Mouse (Mus musculus) intestine, embryonic 16.5 days (tissue): ENCODE results near the gene Sipa1. TPM values are rescaled to one million over a fixed set of nuclear protein-coding genes. Genes with fewer than 3 reads are reported as not detected.
A peak's percentile ranks its signal among the peaks of the same experiment; 100 is the strongest.

Source experiments
- ATAC-seq: fragments of 200-750 bp; cut with Nextera tagmentation; 2 replicates; pipeline ENCODE4 v1.8.0; 2017; ENCODE audit warnings: moderate TSS enrichment, moderate library complexity
- H3K27ac ChIP-seq: fragments of 300-500 bp; sonication (generic); 2 replicates; pipeline ENCODE4 v1.5.1; 2014; ENCODE audit warnings: mild to moderate bottlenecking, low read length
- H3K27me3 ChIP-seq: fragments of 300-500 bp; sonication (generic); replicated peaks from 2 replicates; pipeline ENCODE4 v1.6.1; 2014; ENCODE audit warnings: low read length, control low read depth, mixed read lengths; ENCODE audit not compliant: control insufficient read depth, insufficient read depth
- H3K36me3 ChIP-seq: fragments of 300-500 bp; sonication (generic); 2 replicates; pipeline ENCODE4 v1.6.1; 2014; ENCODE audit warnings: low read length, control low read depth; ENCODE audit not compliant: control insufficient read depth, insufficient read depth
- H3K4me1 ChIP-seq: fragments of 300-500 bp; sonication (generic); 2 replicates; pipeline ENCODE4 v1.6.1; 2014; ENCODE audit warnings: low read length, control low read depth, mixed read lengths; ENCODE audit not compliant: control insufficient read depth, insufficient read depth
- H3K4me2 ChIP-seq: fragments of 300-500 bp; sonication (generic); 2 replicates; pipeline ENCODE4 v1.6.1; 2014; ENCODE audit warnings: low read depth, low read length, control low read depth
- H3K4me3 ChIP-seq: fragments of 300-500 bp; sonication (generic); 2 replicates; pipeline ENCODE4 v1.5.1; 2014; ENCODE audit warnings: mild to moderate bottlenecking, low read length
- H3K9ac ChIP-seq: fragments of 300-500 bp; sonication (generic); 2 replicates; pipeline ENCODE4 v1.6.1; 2014; ENCODE audit warnings: low read depth, low read length
- H3K9me3 ChIP-seq: fragments of 300-500 bp; sonication (generic); 2 replicates; pipeline ENCODE4 v1.6.1; 2016; ENCODE audit warnings: low read length, control low read depth; ENCODE audit not compliant: control insufficient read depth
- WGBS: fragments of 180-500 bp; shearing (Covaris S2); extraction: QIAGEN DNeasy Blood & Tissue Kit; methylation state at CpG from one replicate; pipeline ENCODE4 v1.1.7; 2014; 5-methylcytosine and 5-hydroxymethylcytosine counted together
- polyA plus RNA-seq: library from polyadenylated mRNA; unstranded; fragments of >200 nt; fragmentation: Nextera tagmentation; extraction: Ambion mirVana; gene quantifications from 2 replicates; pipeline ENCODE4 v1.2.1, GENCODE M21; 2015

Gene Sipa1
- polyA plus RNA-seq, 1 experiment from 2014 or later, result 15.8 TPM

DNA sequence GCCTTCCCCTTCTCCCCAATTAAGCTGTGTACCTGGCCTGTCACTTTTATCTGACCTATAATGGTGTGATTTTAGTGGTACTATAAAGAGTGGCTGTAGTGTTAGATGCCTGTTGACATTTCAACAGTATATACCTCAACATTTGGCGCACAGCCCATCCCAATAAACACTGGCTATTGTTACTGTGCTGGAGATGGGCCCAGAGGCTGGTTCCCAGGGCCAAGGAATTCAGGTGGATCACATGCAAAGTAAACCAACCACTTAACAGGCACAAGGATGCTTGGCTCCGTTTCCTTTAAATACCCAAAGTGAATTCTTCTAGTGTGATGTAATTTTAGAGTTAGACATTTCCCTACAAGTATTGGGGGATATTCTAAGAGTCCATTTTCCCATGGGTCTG is 48.6 kb downstream of the Sipa1 start:
- WGBS, result 50% methylated on average over 2 of the region's 2 CpGs
- no peak overlapping the region for H3K4me3 ChIP-seq
- H3K9me3 ChIP-seq, result no peaks in the 10 kb centered on the region
- no peak for ATAC-seq
- peaks cover 5% of the 10 kb centered on the region; the same call in 1 of the 2 replicates for H3K4me1 ChIP-seq
- no peak overlapping the region for H3K4me2 ChIP-seq
- no peak overlapping the region for H3K27ac ChIP-seq
- H3K36me3 ChIP-seq, result no peaks in the 10 kb centered on the region
- no peak overlapping the region for H3K9ac ChIP-seq
- no peaks in the 10 kb centered on the region for H3K27me3 ChIP-seq

DNA sequence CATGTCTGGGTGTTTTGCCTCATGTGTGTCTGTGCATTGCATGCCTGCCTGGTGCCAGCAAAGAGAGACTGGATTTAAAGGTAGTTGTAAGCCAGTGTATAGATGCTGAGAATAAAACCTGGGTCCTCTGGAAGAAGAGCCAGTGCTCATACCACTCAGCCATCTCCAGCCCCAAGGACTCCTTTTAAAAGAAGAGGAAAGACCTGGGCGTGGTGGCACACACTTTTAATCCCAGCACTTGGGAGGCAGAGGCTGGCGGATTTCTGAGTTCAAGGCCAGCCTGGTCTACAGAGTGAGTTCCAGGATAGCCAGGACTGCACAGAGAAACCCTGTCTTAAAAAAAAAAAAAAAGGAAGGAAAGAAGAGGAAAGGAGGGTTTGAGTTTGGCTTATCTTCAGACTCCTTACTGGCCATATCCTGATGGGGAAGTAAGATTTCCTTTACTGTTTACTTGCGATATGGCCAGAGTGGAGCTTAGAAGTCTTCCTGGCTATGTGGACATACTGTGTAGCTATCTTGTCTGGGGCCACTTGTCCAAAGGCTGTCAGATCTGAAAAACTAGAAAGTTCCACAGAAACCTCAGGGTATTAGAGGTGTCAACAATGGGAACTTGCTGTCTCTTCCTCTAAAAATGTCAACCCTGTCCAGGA is 50.6 kb downstream of the Sipa1 start:
- H3K4me2 ChIP-seq, result no peak overlapping the region
- no peaks in the 10 kb centered on the region for H3K9me3 ChIP-seq
- no peaks in the 10 kb centered on the region for H3K27me3 ChIP-seq
- no peak overlapping the region for H3K4me3 ChIP-seq
- H3K36me3 ChIP-seq, result peaks cover 6% of the 10 kb centered on the region
- no peak overlapping the region for H3K9ac ChIP-seq
- ATAC-seq, result no peak
- peaks cover 16% of the 10 kb centered on the region for H3K4me1 ChIP-seq
- H3K27ac ChIP-seq, result no peak overlapping the region
- WGBS, result 75% methylated on average over 3 of the region's 3 CpGs

DNA sequence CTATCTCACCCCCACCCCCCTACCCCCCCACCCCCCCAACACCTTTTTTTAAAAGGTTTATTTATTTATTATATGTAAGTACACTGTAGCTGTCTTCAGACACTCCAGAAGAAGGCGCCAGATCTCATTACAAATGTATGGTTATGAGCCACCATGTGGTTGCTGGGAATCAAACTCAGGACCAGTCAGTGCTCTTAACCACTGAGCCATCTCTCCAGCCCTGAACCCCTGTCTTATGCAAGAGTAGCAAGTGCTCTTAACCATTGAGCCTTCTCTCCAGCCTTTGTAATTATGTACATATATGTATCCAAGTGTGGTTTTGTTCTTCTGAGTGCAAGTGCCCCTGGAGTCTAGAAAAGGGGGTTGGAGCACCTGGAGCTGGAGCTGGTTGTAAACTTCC is 51.5 kb downstream of the Sipa1 start:
- H3K4me3 ChIP-seq, result no peak overlapping the region
- WGBS, result 65% methylated on average over 1 of the region's 1 CpGs
- ATAC-seq, result no peak

DNA sequence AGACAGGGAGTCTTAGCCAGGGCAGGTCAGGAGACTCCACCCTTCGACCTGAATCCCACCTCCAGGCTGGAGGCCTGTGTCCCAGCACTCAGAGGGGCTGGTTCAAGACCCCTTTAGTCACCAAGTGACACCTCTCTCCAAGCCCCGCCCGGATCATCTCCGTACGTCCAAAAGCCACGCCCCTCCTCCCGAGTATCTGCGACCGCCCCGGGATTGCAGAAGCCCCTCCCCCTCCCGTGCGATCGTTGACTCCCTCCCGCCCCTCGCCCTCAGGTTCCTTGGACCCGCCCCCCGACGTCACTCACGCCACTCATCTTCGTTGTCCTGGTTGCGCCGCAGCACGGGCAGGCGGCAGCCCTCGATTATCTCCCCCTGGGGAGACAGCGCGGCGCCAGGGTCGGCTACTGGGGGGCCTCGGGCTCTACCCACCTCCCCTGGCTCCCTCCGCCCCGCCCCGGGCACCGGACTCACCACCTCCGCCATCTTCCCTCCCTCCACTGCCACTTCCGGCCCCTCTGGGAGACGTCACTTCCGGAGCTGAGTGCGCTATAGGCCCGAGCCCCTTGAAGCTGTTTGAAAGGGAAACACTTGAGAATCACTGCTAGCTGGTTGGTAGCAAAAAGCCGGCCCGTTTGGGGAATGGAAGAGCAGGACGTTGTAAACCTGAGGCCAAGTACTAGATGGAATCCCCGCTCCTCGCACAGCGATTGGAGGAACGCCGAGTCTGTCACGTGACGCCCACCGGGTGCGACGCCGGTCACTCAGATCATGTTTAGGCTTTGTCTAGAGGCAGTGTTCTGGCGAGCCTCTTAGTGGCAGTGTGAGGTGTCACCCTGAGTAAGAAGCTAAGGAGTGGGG is 53.7 kb downstream of the Sipa1 start, which contains the start of gene Kat5:
Gene Kat5 (minus strand): TSS at position 691 of the 858 bp plus-strand sequence.
- ATAC-seq, result peak; percentile 95
- H3K9me3 ChIP-seq, result no peaks in the 10 kb centered on the region
- H3K27me3 ChIP-seq, result no peaks in the 10 kb centered on the region
- peaks cover 16% of the 10 kb centered on the region for H3K4me1 ChIP-seq
- WGBS, result under 1% methylated on average over 55 of the region's 55 CpGs
- peak within 1 kb of the TSS; percentile 77 for H3K4me2 ChIP-seq
- peaks cover 18% of the 10 kb centered on the region for H3K36me3 ChIP-seq
- peak within 1 kb of the TSS; percentile 87 for H3K9ac ChIP-seq
- H3K27ac ChIP-seq, result peak within 1 kb of the TSS; percentile 95
- H3K4me3 ChIP-seq, result peak within 1 kb of the TSS; percentile 70

More for the DNA sequence above, 51.5 kb downstream of the Sipa1 start:
- Histone ChIP-seq H3K4me2 (no peak overlapping the region), H3K27me3 (no peaks in the 10 kb centered on the region), H3K9ac (no peak overlapping the region), H3K27ac (no peak overlapping the region), H3K36me3 (peaks cover 10% of the 10 kb centered on the region), H3K9me3 (no peaks in the 10 kb centered on the region), H3K4me1 (peaks cover 16% of the 10 kb centered on the region)

DNA sequence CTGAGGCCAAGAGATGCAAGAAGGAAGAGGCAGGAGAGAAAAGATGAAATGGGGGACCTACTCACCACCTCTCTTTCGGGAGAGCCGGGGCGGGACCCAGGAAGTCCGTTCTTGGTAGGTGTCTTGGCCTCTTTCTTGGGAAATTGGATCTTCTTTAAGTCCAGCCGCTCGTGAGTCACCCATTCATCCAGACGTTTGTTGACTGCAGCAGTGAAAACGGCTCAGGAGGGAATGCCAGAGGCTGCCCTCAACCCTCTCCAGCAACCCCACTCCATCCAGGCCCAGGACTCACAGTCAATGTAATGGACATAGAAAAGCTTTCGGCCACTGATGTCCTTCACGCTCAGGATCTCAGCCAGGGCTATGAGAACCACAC is 54.3 kb downstream of the Sipa1 start:
- peak overlapping the region; percentile 77 for H3K4me2 ChIP-seq
- no peaks in the 10 kb centered on the region for H3K27me3 ChIP-seq
- H3K4me1 ChIP-seq, result peaks cover 19% of the 10 kb centered on the region
- H3K9ac ChIP-seq, result peak overlapping the region; percentile 87
- H3K36me3 ChIP-seq, result peaks cover 23% of the 10 kb centered on the region
- no peak for ATAC-seq
- peak overlapping the region; percentile 70 for H3K4me3 ChIP-seq
- no peaks in the 10 kb centered on the region for H3K9me3 ChIP-seq
- 53% methylated on average over 10 of the region's 10 CpGs for WGBS
- peak overlapping the region; percentile 95 for H3K27ac ChIP-seq

DNA sequence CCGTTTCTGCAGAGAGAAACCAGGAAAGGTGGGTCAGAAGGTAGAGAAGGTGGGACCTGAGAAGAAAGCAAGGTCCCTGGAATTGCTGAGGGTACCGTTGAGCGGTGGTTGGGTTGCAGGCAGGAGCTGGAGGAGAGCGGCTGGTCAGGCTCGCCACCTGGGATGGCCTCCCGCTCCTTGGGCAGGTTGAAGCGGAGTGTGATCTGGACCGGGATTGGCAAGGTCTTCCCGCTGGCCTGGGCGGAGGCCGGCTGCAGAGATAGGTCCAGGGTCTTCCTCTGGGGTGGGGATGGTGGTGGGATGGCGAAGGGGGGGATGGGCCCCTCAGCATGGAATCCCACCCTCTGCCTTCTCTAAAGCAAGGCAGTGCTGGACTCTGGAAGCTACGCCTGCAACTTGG is 54.8 kb downstream of the Sipa1 start:
- Histone ChIP-seq H3K27me3 (no peaks in the 10 kb centered on the region), H3K4me1 (peaks cover 22% of the 10 kb centered on the region), H3K9ac (peak overlapping the region; percentile 87; the same call in 1 of the 2 replicates), H3K4me3 (peak overlapping the region; percentile 70), H3K4me2 (peak overlapping the region; percentile 77), H3K27ac (no peak overlapping the region), H3K9me3 (no peaks in the 10 kb centered on the region), H3K36me3 (peaks cover 26% of the 10 kb centered on the region)
- ATAC-seq, result no peak
- WGBS, result 92% methylated on average over 13 of the region's 13 CpGs

DNA sequence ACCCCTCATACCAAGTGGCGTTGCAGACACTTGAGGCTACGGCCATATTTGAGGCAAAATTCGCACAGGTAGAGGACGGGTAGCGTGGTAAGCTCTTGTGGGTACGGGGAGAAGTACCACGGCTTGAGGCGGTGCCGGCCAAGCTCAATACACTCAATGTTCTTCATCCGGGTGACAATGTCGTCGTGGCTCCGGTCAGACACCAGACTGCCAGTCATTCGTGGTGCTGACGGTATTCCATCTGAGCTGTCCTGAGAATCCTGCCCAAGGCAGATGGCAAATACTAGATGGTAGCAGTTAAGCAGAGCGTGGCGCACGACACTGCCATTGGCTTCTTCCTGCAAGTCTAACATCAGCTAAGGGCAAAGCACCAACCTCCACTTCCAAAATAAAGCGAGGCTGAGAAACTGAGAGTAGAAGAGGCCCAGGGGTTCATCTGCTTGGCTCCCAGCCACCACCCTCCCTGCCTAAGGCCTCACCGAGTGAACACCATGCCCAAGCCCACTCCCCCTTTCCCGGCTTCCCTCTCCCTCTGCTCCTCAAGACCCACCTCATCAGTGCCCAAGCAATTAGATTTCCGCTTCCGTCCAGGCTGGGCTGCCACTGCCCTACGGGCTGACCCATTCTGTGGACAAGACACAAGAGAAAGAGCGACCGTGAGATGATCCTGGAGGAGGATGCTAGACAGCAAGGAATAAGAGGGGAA is 55.6 kb downstream of the Sipa1 start:
- 93% methylated on average over 26 of the region's 26 CpGs for WGBS
- H3K9ac ChIP-seq, result no peak overlapping the region
- H3K27me3 ChIP-seq, result no peaks in the 10 kb centered on the region
- H3K4me1 ChIP-seq, result peaks cover 29% of the 10 kb centered on the region
- H3K4me2 ChIP-seq, result no peak overlapping the region
- no peak for ATAC-seq
- H3K4me3 ChIP-seq, result no peak overlapping the region
- peaks cover 31% of the 10 kb centered on the region for H3K36me3 ChIP-seq
- H3K27ac ChIP-seq, result no peak overlapping the region
- H3K9me3 ChIP-seq, result no peaks in the 10 kb centered on the region

DNA sequence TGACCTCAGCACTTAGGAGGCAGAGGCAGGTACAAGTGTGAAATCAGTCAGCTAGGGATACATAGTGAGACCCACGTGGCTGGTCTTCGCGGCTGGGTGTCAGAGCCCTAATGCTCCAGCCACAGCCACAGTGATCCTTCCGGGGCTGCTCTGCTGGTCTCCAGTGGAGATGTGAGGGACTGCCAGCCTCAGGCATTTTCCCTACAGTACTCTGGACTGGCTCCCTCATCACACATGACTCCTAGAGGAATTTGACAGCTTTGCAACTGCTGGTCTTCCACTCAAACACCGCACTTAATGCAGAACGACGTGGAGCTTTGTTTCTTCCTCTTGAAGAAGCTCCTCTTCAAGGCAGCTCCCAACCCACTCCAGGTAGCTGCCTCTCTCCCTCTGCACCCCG is 57.3 kb downstream of the Sipa1 start:
- no peaks in the 10 kb centered on the region for H3K9me3 ChIP-seq
- no peak overlapping the region for H3K4me3 ChIP-seq
- 82% methylated on average over 8 of the region's 8 CpGs for WGBS
- ATAC-seq, result no peak
- H3K4me1 ChIP-seq, result peaks cover 35% of the 10 kb centered on the region
- H3K27ac ChIP-seq, result no peak overlapping the region
- H3K4me2 ChIP-seq, result no peak overlapping the region
- H3K27me3 ChIP-seq, result no peaks in the 10 kb centered on the region
- no peak overlapping the region for H3K9ac ChIP-seq
- H3K36me3 ChIP-seq, result peaks cover 31% of the 10 kb centered on the region

DNA sequence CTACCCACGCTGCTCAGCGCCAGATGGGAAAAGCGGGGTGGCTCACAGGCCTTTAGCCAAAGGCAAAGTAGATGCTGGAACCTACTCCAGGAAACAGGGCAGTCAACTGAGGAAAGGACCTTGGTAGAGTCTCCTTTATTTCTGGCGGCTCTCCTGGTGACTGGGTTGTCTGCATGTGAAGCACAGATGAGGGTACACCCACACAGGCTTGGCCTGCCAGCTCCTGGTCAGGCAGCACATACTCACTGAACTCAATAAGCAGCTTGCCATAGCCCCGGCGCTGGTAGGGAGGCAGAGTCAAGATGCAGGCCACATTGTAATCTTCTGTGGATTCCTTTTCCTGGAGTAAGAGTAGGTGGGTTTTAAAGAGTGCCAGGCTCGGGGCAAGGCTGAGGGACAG is 58.4 kb downstream of the Sipa1 start:
- Histone ChIP-seq H3K9ac (no peak overlapping the region), H3K9me3 (no peaks in the 10 kb centered on the region), H3K36me3 (peaks cover 31% of the 10 kb centered on the region), H3K27me3 (no peaks in the 10 kb centered on the region), H3K4me3 (no peak overlapping the region), H3K4me1 (peaks cover 30% of the 10 kb centered on the region), H3K4me2 (no peak overlapping the region), H3K27ac (no peak overlapping the region)
- ATAC-seq, result no peak
- 90% methylated on average over 7 of the region's 7 CpGs for WGBS
